Mouse (Mus musculus) heart, embryonic 14.5 days (tissue): Measurements from ENCODE around the gene Commd1. TPM values are rescaled to one million over a fixed set of nuclear protein-coding genes. Genes with fewer than 3 reads are reported as not detected.

ENCODE experiments used
- ATAC-seq: fragments of 200-750 bp; cut with Nextera tagmentation; 2 replicates; pipeline ENCODE4 v1.8.0; 2017; ENCODE audit warnings: low read depth, moderate TSS enrichment; ENCODE audit not compliant: insufficient number of reproducible peaks, insufficient read depth, low FRiP score
- H3K27ac ChIP-seq, 2 experiments: fragments of 200-500 bp in 1 of 2; fragments of 300-500 bp in 1 of 2; sonication (generic) in 1 of 2; replicated peaks in 1 of 2; 2 replicates each; pipeline ENCODE4 v1.5.1; 2012 to 2014; ENCODE audit warnings: low read depth in 2 of 2, low read length in 2 of 2, control low read depth in 1 of 2, mild to moderate bottlenecking in 1 of 2, mixed read lengths in 1 of 2; ENCODE audit not compliant: control insufficient read depth in 1 of 2, insufficient read depth in 1 of 2
- H3K27me3 ChIP-seq: fragments of 300-500 bp; sonication (generic); 2 replicates; pipeline ENCODE4 v1.6.1; 2014; ENCODE audit warnings: mild to moderate bottlenecking, low read length, control low read depth; ENCODE audit not compliant: control insufficient read depth, insufficient read depth
- H3K36me3 ChIP-seq: fragments of 300-500 bp; sonication (generic); 2 replicates; pipeline ENCODE4 v1.6.1; 2014; ENCODE audit warnings: mild to moderate bottlenecking, control low read depth, low read length, mixed read lengths; ENCODE audit not compliant: control insufficient read depth, insufficient read depth
- H3K4me1 ChIP-seq, 2 experiments: fragments of 200-500 bp in 1 of 2; fragments of 300-500 bp in 1 of 2; sonication (generic) in 1 of 2; 2 replicates each; pipeline ENCODE4 v1.6.1; 2012 to 2014; ENCODE audit warnings: low read length in 2 of 2, control low read depth in 1 of 2, mixed read lengths in 1 of 2; ENCODE audit not compliant: control insufficient read depth in 2 of 2, insufficient read depth in 2 of 2
- H3K4me2 ChIP-seq: fragments of 300-500 bp; sonication (generic); 2 replicates; pipeline ENCODE4 v1.6.1; 2014; ENCODE audit warnings: mild to moderate bottlenecking, low read length
- H3K4me3 ChIP-seq, 2 experiments: fragments of 200-500 bp in 1 of 2; fragments of 300-500 bp in 1 of 2; sonication (generic) in 1 of 2; 2 replicates each; pipeline ENCODE4 v1.5.1; 2012 to 2014; ENCODE audit warnings: low read length in 2 of 2, mild to moderate bottlenecking in 2 of 2, control low read depth in 1 of 2, low read depth in 1 of 2, moderate library complexity in 1 of 2; ENCODE audit not compliant: control insufficient read depth in 1 of 2, insufficient read depth in 1 of 2
- H3K9ac ChIP-seq: fragments of 300-500 bp; sonication (generic); 2 replicates; pipeline ENCODE4 v1.6.1; 2014; ENCODE audit warnings: mild to moderate bottlenecking, low read length
- H3K9me3 ChIP-seq: fragments of 300-500 bp; sonication (generic); 2 replicates; pipeline ENCODE4 v1.6.1; 2016; ENCODE audit warnings: low read length, control low read depth; ENCODE audit not compliant: control insufficient read depth
- WGBS: fragments of 180-500 bp; shearing (Covaris S2); extraction: QIAGEN DNeasy Blood & Tissue Kit; methylation state at CpG from one replicate; pipeline ENCODE4 v1.1.7; 2014; 5-methylcytosine and 5-hydroxymethylcytosine counted together
- polyA plus RNA-seq: library from polyadenylated mRNA; unstranded; fragments of >200 nt; fragmentation: Nextera tagmentation; extraction: Ambion mirVana; gene quantifications from 2 replicates; pipeline ENCODE4 v1.2.1, GENCODE M21; 2014

Gene Commd1
- polyA plus RNA-seq, 1 experiment from 2014 or later, result 392 TPM

- H3K4me2 ChIP-seq, result peak overlapping the region; percentile 97
- H3K9ac ChIP-seq, result peak overlapping the region; percentile 93
- no peaks in the 10 kb centered on the region for H3K27me3 ChIP-seq
- peak overlapping the region in 1 of 2 experiments; percentile 64; a peak in 3 of 4 replicates for H3K4me3 ChIP-seq
- H3K36me3 ChIP-seq, result peaks cover 20% of the 10 kb centered on the region
- peak overlapping the region in 1 of 2 experiments; percentile 76; a peak in 2 of 4 replicates for H3K27ac ChIP-seq
- H3K4me1 ChIP-seq, result peaks cover 4 to 13% of the 10 kb centered on the region in 2 experiments
- no peak for ATAC-seq
- H3K9me3 ChIP-seq, result no peaks in the 10 kb centered on the region
- 41% methylated on average over 1 of the region's 1 CpGs for WGBS
Measured at GRCm38 (mm10) chr11:22989786-22990185, 7.6 kb upstream of the Commd1 start.

- Histone ChIP-seq H3K27ac (no peak overlapping the region), H3K4me1 (peaks cover 4 to 12% of the 10 kb centered on the region in 2 experiments), H3K9me3 (no peaks in the 10 kb centered on the region), H3K9ac (no peak overlapping the region), H3K4me3 (no peak overlapping the region), H3K36me3 (0 out of 2 replicates have a peak, but pooled peaks cover 2% of the 10 kb centered on the region), H3K27me3 (no peaks in the 10 kb centered on the region), H3K4me2 (no peak overlapping the region)
- ATAC-seq, result no peak
- WGBS, result 50% methylated on average over 2 of the region's 2 CpGs
Measured at GRCm38 (mm10) chr11:22987357-22987756, 5.2 kb upstream of the Commd1 start.

- no peak overlapping the region for H3K4me3 ChIP-seq
- 60% methylated on average over 3 of the region's 3 CpGs for WGBS
- no peaks in the 10 kb centered on the region for H3K27me3 ChIP-seq
- H3K9me3 ChIP-seq, result no peaks in the 10 kb centered on the region
- no peak overlapping the region for H3K4me2 ChIP-seq
- H3K4me1 ChIP-seq, result peaks cover 5 to 7% of the 10 kb centered on the region in 2 experiments
- no peak for ATAC-seq
- no peak overlapping the region for H3K27ac ChIP-seq
- H3K36me3 ChIP-seq, result no peaks in the 10 kb centered on the region
- no peak overlapping the region for H3K9ac ChIP-seq
Measured at GRCm38 (mm10) chr11:22985510-22985909, 3.3 kb upstream of the Commd1 start.

- Histone ChIP-seq H3K9me3 (no peaks in the 10 kb centered on the region), H3K9ac (peak overlapping the region; percentile 84; the same call in 1 of the 2 replicates), H3K4me1 (peaks cover 5 to 10% of the 10 kb centered on the region in 2 experiments), H3K27me3 (no peaks in the 10 kb centered on the region), H3K4me3 (peak overlapping the region in 1 of 2 experiments; percentile 77; a peak in 1 of 4 replicates), H3K4me2 (peak overlapping the region; percentile 85), H3K27ac (no peak overlapping the region), H3K36me3 (peaks cover 17% of the 10 kb centered on the region)
- WGBS, result 69% methylated on average over 6 of the region's 6 CpGs
- ATAC-seq, result no peak
Measured at GRCm38 (mm10) chr11:22982846-22983245, 664 bp upstream of the Commd1 start.

GRCm38 (mm10) chr11:22981543-22981950 lies 635 bp downstream of the Commd1 start:
- H3K4me2 ChIP-seq, result peak overlapping the region; percentile 85
- H3K4me3 ChIP-seq, result peak overlapping the region; percentile 76 to 77
- peak overlapping the region; percentile 96 to 98 for H3K27ac ChIP-seq
- 1% methylated on average over 12 of the region's 12 CpGs for WGBS
- ATAC-seq, result peak; percentile 43
- no peaks in the 10 kb centered on the region for H3K9me3 ChIP-seq
- H3K27me3 ChIP-seq, result no peaks in the 10 kb centered on the region
- H3K36me3 ChIP-seq, result peaks cover 28% of the 10 kb centered on the region
- H3K9ac ChIP-seq, result peak overlapping the region; percentile 84
- peaks cover 5 to 12% of the 10 kb centered on the region in 2 experiments for H3K4me1 ChIP-seq

- Histone ChIP-seq H3K4me2 (peak overlapping the region; percentile 85), H3K36me3 (peaks cover 33% of the 10 kb centered on the region), H3K27me3 (no peaks in the 10 kb centered on the region), H3K9ac (peak overlapping the region; percentile 84), H3K4me3 (peak overlapping the region; percentile 31 to 77), H3K4me1 (peaks cover 5 to 14% of the 10 kb centered on the region in 2 experiments), H3K27ac (peak overlapping the region in 1 of 2 experiments; percentile 98; a peak in 2 of 4 replicates), H3K9me3 (no peaks in the 10 kb centered on the region)
- ATAC-seq, result no peak
- WGBS, result 35% methylated on average over 4 of the region's 4 CpGs
Measured at GRCm38 (mm10) chr11:22981041-22981440, 1.1 kb downstream of the Commd1 start.

- Histone ChIP-seq H3K36me3 (peaks cover 36% of the 10 kb centered on the region), H3K27me3 (no peaks in the 10 kb centered on the region), H3K9me3 (no peaks in the 10 kb centered on the region), H3K4me3 (no peak overlapping the region), H3K4me1 (peaks cover 6 to 21% of the 10 kb centered on the region in 2 experiments), H3K9ac (no peak overlapping the region), H3K4me2 (no peak overlapping the region), H3K27ac (no peak overlapping the region)
- no peak for ATAC-seq
- WGBS, result 83% methylated on average over 1 of the region's 1 CpGs
Measured at GRCm38 (mm10) chr11:22979221-22979620, 3.0 kb downstream of the Commd1 start.

GRCm38 (mm10) chr11:22978711-22979110 lies 3.5 kb downstream of the Commd1 start:
- Histone ChIP-seq H3K36me3 (peaks cover 40% of the 10 kb centered on the region), H3K27ac (no peak overlapping the region), H3K4me2 (no peak overlapping the region), H3K9me3 (0 out of 2 replicates have a peak, but pooled peaks cover under 1% of the 10 kb centered on the region), H3K9ac (no peak overlapping the region), H3K27me3 (no peaks in the 10 kb centered on the region), H3K4me1 (peaks cover 7 to 24% of the 10 kb centered on the region in 2 experiments), H3K4me3 (no peak overlapping the region)
- ATAC-seq, result no peak
- WGBS, result 58% methylated on average over 1 of the region's 1 CpGs
